Mouse (Mus musculus): ENCODE measurements around the gene Samd11. TPM values are rescaled to one million over a fixed set of nuclear protein-coding genes. Genes with fewer than 3 reads are reported as not detected.
A peak's percentile ranks its signal among the peaks of the same experiment; 100 is the strongest.

The Samd11 gene
- polyA plus RNA-seq, 1 experiment from 2014 or later = 2.2 TPM

- H3K9me3 ChIP-seq (ENCODE audit: control insufficient read depth, low read length) = no peaks in the 10 kb centered on the region
- under 1% methylated on average over 73 of the region's 90 CpGs for WGBS
- peak; percentile 90 for ATAC-seq
- H3K27ac ChIP-seq (ENCODE audit: low read length) = peak within 1 kb of the TSS; percentile 89
- no peaks in the 10 kb centered on the region for H3K27me3 ChIP-seq (replicated peaks; ENCODE audit: control insufficient read depth, insufficient read depth, low read length)
- peak within 1 kb of the TSS; percentile 69 for H3K9ac ChIP-seq (replicated peaks; ENCODE audit: low read depth, low read length)
- peaks cover 16% of the 10 kb centered on the region for H3K4me1 ChIP-seq (replicated peaks; ENCODE audit: control insufficient read depth, insufficient read depth, low read length)
- peak within 1 kb of the TSS; percentile 68 for H3K4me3 ChIP-seq (replicated peaks; ENCODE audit: low read length)
- H3K4me2 ChIP-seq (ENCODE audit: low read length) = peak within 1 kb of the TSS; percentile 85
- peaks cover 23% of the 10 kb centered on the region for H3K36me3 ChIP-seq (ENCODE audit: control insufficient read depth, insufficient read depth)
Measured at GRCm38 (mm10) chr4:156235808-156236533, 19.5 kb downstream of the Samd11 start, which contains the start of gene Noc2l. Gene Noc2l (plus strand): TSS chr4:156236010.

- WGBS = 0% methylated on average over 15 of the region's 15 CpGs
- H3K9me3 ChIP-seq (ENCODE audit: control insufficient read depth, low read length) = no peaks in the 10 kb centered on the region
- peak overlapping the region; percentile 85 for H3K4me2 ChIP-seq (ENCODE audit: low read length)
- peak overlapping the region; percentile 84 for H3K27ac ChIP-seq (ENCODE audit: low read length)
- peaks cover 16% of the 10 kb centered on the region for H3K4me1 ChIP-seq (replicated peaks; ENCODE audit: control insufficient read depth, insufficient read depth, low read length)
- peak overlapping the region; percentile 68 for H3K4me3 ChIP-seq (replicated peaks; ENCODE audit: low read length)
- H3K36me3 ChIP-seq (ENCODE audit: control insufficient read depth, insufficient read depth) = peaks cover 27% of the 10 kb centered on the region
- H3K27me3 ChIP-seq (replicated peaks; ENCODE audit: control insufficient read depth, insufficient read depth, low read length) = no peaks in the 10 kb centered on the region
- ATAC-seq = peak; percentile 64
- peak overlapping the region; percentile 69 for H3K9ac ChIP-seq (replicated peaks; ENCODE audit: low read depth, low read length)
Measured at GRCm38 (mm10) chr4:156235360-156235770, 20.1 kb downstream of the Samd11 start.

DNA sequence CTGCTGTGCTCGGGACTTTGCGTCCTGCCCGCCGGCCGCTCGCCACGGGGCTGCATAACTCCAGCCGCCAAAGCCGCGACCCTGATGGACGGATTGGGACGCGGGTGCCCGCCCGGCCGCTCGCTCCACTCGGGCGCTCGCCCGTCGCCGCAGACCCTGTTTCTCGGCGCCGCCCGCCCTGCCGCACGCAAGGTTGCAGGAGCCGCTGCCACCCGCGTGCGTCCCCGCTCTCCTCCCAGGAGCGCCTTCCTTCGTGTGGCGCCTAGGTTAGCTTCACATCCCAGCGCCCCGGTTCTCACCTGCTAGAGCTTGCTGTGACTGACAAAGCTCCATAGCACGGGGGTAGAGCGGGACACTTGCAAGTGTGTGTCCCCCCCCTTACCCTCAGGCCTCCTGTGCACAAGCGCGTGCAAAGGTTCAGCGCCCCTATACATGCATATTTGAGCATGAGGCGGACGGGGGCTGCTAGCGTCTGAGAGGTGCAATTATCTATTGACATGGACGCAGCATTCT is 20.7 kb downstream of the Samd11 start, which contains the start of gene Plekhn1:
TSS of gene Plekhn1 (minus strand) at position 157 of the 513 bp plus-strand sequence.
- Histone ChIP-seq H3K4me1 (replicated peaks; ENCODE audit: control insufficient read depth, insufficient read depth, low read length) (peaks cover 16% of the 10 kb centered on the region), H3K27ac (ENCODE audit: low read length) (peak within 1 kb of the TSS; percentile 84), H3K9me3 (ENCODE audit: control insufficient read depth, low read length) (no peaks in the 10 kb centered on the region), H3K4me3 (replicated peaks; ENCODE audit: low read length) (peak within 1 kb of the TSS; percentile 68), H3K27me3 (replicated peaks; ENCODE audit: control insufficient read depth, insufficient read depth, low read length) (no peaks in the 10 kb centered on the region), H3K4me2 (ENCODE audit: low read length) (peak within 1 kb of the TSS; percentile 85), H3K9ac (replicated peaks; ENCODE audit: low read depth, low read length) (peak within 1 kb of the TSS; percentile 69), H3K36me3 (ENCODE audit: control insufficient read depth, insufficient read depth) (peaks cover 27% of the 10 kb centered on the region)
- ATAC-seq = peak; percentile 53
- under 1% methylated on average over 41 of the region's 48 CpGs for WGBS

DNA sequence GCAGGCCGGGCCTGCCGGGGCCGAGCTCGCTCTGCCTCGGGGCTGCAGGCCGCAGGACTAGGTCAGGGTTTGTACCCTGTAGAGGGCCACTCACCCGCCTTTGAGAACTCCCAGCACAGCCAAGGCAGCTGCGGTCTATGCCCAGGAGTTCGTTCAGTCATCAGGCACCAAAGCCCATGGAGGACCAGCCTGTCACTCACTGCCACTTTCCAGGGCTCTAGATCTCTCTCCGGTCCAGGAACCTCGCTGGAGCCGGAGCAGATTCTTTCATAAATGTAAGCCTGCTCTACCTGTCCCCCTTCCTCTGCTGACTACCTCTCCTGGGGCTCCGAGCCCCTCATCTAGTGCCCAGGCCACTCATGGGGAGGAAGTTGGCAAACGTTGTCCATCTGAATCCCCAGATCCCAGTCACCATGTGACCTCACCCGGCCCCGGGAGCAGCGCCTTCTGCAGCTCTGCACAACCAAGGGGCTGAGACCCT is 21.4 kb downstream of the Samd11 start:
- no peaks in the 10 kb centered on the region for H3K9me3 ChIP-seq (ENCODE audit: control insufficient read depth, low read length)
- H3K4me2 ChIP-seq (ENCODE audit: low read length) = peak overlapping the region; percentile 85
- H3K27me3 ChIP-seq (replicated peaks; ENCODE audit: control insufficient read depth, insufficient read depth, low read length) = no peaks in the 10 kb centered on the region
- peaks cover 16% of the 10 kb centered on the region for H3K4me1 ChIP-seq (replicated peaks; ENCODE audit: control insufficient read depth, insufficient read depth, low read length)
- under 1% methylated on average over 17 of the region's 17 CpGs for WGBS
- H3K4me3 ChIP-seq (replicated peaks; ENCODE audit: low read length) = peak overlapping the region; percentile 68
- peak overlapping the region; percentile 68 for H3K9ac ChIP-seq (replicated peaks; ENCODE audit: low read depth, low read length)
- H3K36me3 ChIP-seq (ENCODE audit: control insufficient read depth, insufficient read depth) = peaks cover 30% of the 10 kb centered on the region
- ATAC-seq = no peak
- H3K27ac ChIP-seq (ENCODE audit: low read length) = peak overlapping the region; percentile 56

- 19% methylated on average over 12 of the region's 12 CpGs for WGBS
- no peaks in the 10 kb centered on the region for H3K27me3 ChIP-seq (replicated peaks; ENCODE audit: control insufficient read depth, insufficient read depth, low read length)
- H3K4me3 ChIP-seq (replicated peaks; ENCODE audit: low read length) = no peak overlapping the region
- H3K4me2 ChIP-seq (ENCODE audit: low read length) = no peak overlapping the region
- ATAC-seq = no peak
- peaks cover 30% of the 10 kb centered on the region for H3K36me3 ChIP-seq (ENCODE audit: control insufficient read depth, insufficient read depth)
- no peak overlapping the region for H3K27ac ChIP-seq (ENCODE audit: low read length)
- H3K4me1 ChIP-seq (replicated peaks; ENCODE audit: control insufficient read depth, insufficient read depth, low read length) = peaks cover 8% of the 10 kb centered on the region
- H3K9ac ChIP-seq (replicated peaks; ENCODE audit: low read depth, low read length) = no peak overlapping the region
- no peaks in the 10 kb centered on the region for H3K9me3 ChIP-seq (ENCODE audit: control insufficient read depth, low read length)
Measured at GRCm38 (mm10) chr4:156228393-156229024, 26.9 kb downstream of the Samd11 start.

DNA sequence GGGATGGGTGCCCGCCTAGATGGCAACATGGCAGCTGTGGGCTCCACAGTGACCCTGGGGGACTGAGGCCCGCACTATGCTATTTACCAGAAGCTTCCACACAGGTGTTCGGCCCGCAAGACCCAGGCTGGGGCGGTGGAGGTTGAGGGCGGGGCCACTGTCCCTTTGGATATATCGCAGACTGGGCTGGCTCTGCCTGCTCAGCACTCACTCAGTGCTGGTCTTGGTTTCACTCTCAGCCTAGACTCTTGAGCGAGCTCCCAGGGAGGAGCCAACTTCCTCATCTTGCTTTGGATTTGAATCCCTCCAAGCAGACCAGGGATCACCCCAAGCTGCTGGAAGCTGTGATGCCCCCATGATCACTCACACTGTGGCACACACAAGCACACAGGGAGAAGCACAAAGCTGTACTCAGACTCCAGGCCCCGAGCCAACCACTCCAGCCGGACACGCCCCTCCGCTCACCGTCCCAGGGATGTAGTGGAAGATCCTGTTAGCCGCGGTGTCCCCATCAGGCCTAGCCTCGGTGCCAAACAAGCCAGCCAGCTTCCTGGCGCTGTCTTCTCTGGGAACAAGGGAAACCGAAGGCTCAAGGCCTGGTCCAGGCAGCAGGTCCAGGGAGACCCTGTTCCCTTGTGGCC is 27.6 kb downstream of the Samd11 start:
- WGBS = 31% methylated on average over 18 of the region's 18 CpGs
- peak; percentile 30; the same call in 1 of the 2 replicates for ATAC-seq
- Histone ChIP-seq H3K27ac (ENCODE audit: low read length) (no peak overlapping the region), H3K4me1 (replicated peaks; ENCODE audit: control insufficient read depth, insufficient read depth, low read length) (peaks cover 4% of the 10 kb centered on the region; the same call in 1 of the 2 replicates), H3K27me3 (replicated peaks; ENCODE audit: control insufficient read depth, insufficient read depth, low read length) (no peaks in the 10 kb centered on the region), H3K9ac (replicated peaks; ENCODE audit: low read depth, low read length) (no peak overlapping the region), H3K4me3 (replicated peaks; ENCODE audit: low read length) (no peak overlapping the region), H3K9me3 (ENCODE audit: control insufficient read depth, low read length) (no peaks in the 10 kb centered on the region), H3K36me3 (ENCODE audit: control insufficient read depth, insufficient read depth) (peaks cover 30% of the 10 kb centered on the region), H3K4me2 (ENCODE audit: low read length) (no peak overlapping the region)

DNA sequence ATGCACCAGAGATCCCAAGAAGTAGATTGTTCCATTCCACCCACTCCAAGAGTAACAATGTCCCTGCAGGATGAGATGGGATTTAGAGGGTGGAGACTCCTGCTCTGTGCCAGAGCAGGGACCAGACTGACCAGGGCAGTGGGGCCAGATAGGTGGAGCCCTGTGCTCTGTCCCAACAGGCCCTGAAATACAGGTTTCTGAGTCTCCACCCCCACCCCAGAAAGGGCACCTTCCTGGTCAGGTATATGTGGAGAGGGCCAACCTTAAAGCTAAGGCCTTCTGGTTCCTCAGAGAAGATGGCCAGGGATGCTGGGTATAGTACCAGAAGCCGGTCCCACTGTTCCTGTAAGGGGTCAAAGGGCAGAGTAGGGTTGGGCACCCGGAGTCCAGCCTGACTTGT is 31.2 kb downstream of the Samd11 start:
- Histone ChIP-seq H3K9ac (replicated peaks; ENCODE audit: low read depth, low read length) (no peak overlapping the region), H3K36me3 (ENCODE audit: control insufficient read depth, insufficient read depth) (peaks cover under 1% of the 10 kb centered on the region), H3K4me2 (ENCODE audit: low read length) (no peak overlapping the region), H3K9me3 (ENCODE audit: control insufficient read depth, low read length) (no peaks in the 10 kb centered on the region), H3K27ac (ENCODE audit: low read length) (no peak overlapping the region), H3K4me3 (replicated peaks; ENCODE audit: low read length) (no peak overlapping the region), H3K4me1 (replicated peaks; ENCODE audit: control insufficient read depth, insufficient read depth, low read length) (peaks cover 4% of the 10 kb centered on the region; the same call in 1 of the 2 replicates), H3K27me3 (replicated peaks; ENCODE audit: control insufficient read depth, insufficient read depth, low read length) (no peaks in the 10 kb centered on the region)
- 94% methylated on average over 2 of the region's 2 CpGs for WGBS
- ATAC-seq = no peak

GRCm38 (mm10) chr4:156219936-156220335 is 35.5 kb downstream of the Samd11 start:
- no peak for ATAC-seq
- H3K4me2 ChIP-seq (ENCODE audit: low read length) = no peak overlapping the region

GRCm38 (mm10) chr4:156217838-156218237 is 37.6 kb downstream of the Samd11 start:
- Histone ChIP-seq H3K4me2 (ENCODE audit: low read length) (no peak overlapping the region), H3K4me1 (replicated peaks; ENCODE audit: control insufficient read depth, insufficient read depth, low read length) (no peaks in the 10 kb centered on the region), H3K36me3 (ENCODE audit: control insufficient read depth, insufficient read depth) (no peaks in the 10 kb centered on the region), H3K27me3 (replicated peaks; ENCODE audit: control insufficient read depth, insufficient read depth, low read length) (no peaks in the 10 kb centered on the region), H3K4me3 (replicated peaks; ENCODE audit: low read length) (no peak overlapping the region), H3K9me3 (ENCODE audit: control insufficient read depth, low read length) (no peaks in the 10 kb centered on the region), H3K27ac (ENCODE audit: low read length) (no peak overlapping the region), H3K9ac (replicated peaks; ENCODE audit: low read depth, low read length) (no peak overlapping the region)
- 84% methylated on average over 16 of the region's 16 CpGs for WGBS
- ATAC-seq = no peak

More at GRCm38 (mm10) chr4:156219936-156220335, 35.5 kb downstream of the Samd11 start:
- 92% methylated on average over 11 of the region's 11 CpGs for WGBS
- Histone ChIP-seq H3K36me3 (ENCODE audit: control insufficient read depth, insufficient read depth) (no peaks in the 10 kb centered on the region), H3K27ac (ENCODE audit: low read length) (no peak overlapping the region), H3K4me1 (replicated peaks; ENCODE audit: control insufficient read depth, insufficient read depth, low read length) (no peaks in the 10 kb centered on the region), H3K27me3 (replicated peaks; ENCODE audit: control insufficient read depth, insufficient read depth, low read length) (no peaks in the 10 kb centered on the region), H3K9me3 (ENCODE audit: control insufficient read depth, low read length) (no peaks in the 10 kb centered on the region), H3K9ac (replicated peaks; ENCODE audit: low read depth, low read length) (no peak overlapping the region), H3K4me3 (replicated peaks; ENCODE audit: low read length) (no peak overlapping the region)

Data from forebrain, embryonic 16.5 days (tissue).